Mouse (Mus musculus): Measurements from ENCODE around the gene Troap. TPM values are rescaled to one million over a fixed set of nuclear protein-coding genes. Genes with fewer than 3 reads are reported as not detected.
"Not testable (repeated sequence)": the region's sequence is repeated elsewhere in the genome, so short reads cannot be mapped to it uniquely, and the experiment has no call there.

The Troap gene
- polyA plus RNA-seq, 1 experiment from 2014 or later = 29.2 TPM

GRCm38 (mm10) chr15:99045734-99046133, 28.6 kb upstream of the Troap start:
- H3K4me3 ChIP-seq; H3K9me3 ChIP-seq (replicated peaks); H3K9ac ChIP-seq; H3K27me3 ChIP-seq; H3K36me3 ChIP-seq; H3K27ac ChIP-seq; H3K4me2 ChIP-seq (replicated peaks); ATAC-seq (ENCODE audit: low FRiP score): not testable (repeated sequence)
- 76% methylated on average over 6 of the region's 6 CpGs for WGBS
- peaks cover 14% of the 10 kb centered on the region for H3K4me1 ChIP-seq

DNA sequence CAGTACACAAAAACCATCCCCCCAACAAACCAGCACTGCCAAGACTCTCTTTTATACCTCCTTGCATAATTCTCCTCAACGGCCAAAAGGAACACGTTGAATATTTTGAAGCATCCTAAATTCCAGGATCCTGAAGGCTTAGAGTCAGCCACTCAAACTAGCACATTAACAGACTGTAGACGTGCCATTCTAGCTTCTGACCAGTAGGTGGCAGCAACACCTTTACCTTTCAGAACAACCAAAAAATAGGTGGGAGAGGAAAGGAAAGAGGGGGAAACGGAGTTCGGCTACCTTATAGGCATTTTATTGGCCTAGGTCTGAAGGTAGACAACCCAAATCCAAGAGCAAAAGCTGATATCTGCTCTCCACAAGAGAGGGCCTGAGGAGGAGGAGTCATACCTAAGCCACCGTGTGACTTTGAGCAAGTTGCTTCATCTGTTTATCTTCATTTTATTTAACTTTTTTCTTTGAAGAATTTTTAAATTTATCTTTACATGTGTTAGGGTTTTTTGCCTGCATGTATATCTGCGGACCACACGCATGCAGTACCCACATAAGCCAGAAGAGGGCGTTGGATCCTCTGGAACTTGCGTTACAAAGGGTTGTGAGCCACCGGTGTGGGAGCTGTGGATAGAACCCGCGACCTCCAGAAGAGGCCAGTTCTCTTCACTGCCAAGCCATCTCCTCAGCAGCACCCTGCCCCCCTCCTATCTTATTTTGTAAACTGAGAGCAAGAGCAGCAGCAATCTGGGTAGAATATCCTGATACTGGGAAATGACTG, 24.7 kb upstream of the Troap start:
- no peak overlapping the region for H3K4me3 ChIP-seq
- H3K9me3 ChIP-seq (replicated peaks) = no peaks in the 10 kb centered on the region
- no peak overlapping the region for H3K27ac ChIP-seq
- 32% methylated on average over 13 of the region's 13 CpGs for WGBS
- H3K9ac ChIP-seq = no peak overlapping the region
- ATAC-seq (ENCODE audit: low FRiP score) = no peak
- H3K4me2 ChIP-seq (replicated peaks) = no peak overlapping the region
- peaks cover 16% of the 10 kb centered on the region for H3K4me1 ChIP-seq
- no peaks in the 10 kb centered on the region for H3K36me3 ChIP-seq
- peaks cover 36% of the 10 kb centered on the region for H3K27me3 ChIP-seq

GRCm38 (mm10) chr15:99053373-99053772, 21.0 kb upstream of the Troap start:
- Histone ChIP-seq H3K4me3 (no peak overlapping the region), H3K9ac (no peak overlapping the region), H3K36me3 (no peaks in the 10 kb centered on the region), H3K4me1 (peaks cover 31% of the 10 kb centered on the region), H3K27ac (no peak overlapping the region), H3K4me2 (replicated peaks) (no peak overlapping the region), H3K9me3 (replicated peaks) (no peaks in the 10 kb centered on the region), H3K27me3 (peaks cover 73% of the 10 kb centered on the region)
- no peak for ATAC-seq (ENCODE audit: low FRiP score)
- 5% methylated on average over 9 of the region's 9 CpGs for WGBS

DNA sequence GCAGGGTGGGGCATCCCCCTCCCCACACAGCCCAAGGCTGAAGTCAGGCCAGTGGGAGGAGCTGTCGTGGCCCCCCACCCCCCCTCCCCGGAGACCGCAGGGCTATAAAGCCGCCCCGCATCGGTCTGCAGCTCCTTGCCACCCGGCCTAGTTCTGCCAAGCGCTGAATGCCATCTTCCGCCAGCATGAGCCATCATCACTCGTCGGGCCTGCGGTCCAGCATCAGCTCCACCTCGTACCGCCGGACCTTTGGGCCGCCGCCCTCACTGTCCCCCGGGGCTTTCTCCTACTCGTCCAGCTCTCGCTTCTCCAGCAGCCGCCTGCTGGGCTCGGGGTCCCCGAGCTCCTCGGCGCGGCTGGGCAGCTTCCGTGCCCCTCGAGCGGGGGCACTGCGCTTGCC, 19.3 kb upstream of the Troap start, which contains the start of gene Prph:
Gene Prph (plus strand): TSS at position 135 of the 400 bp plus-strand sequence.
- Histone ChIP-seq H3K27me3 (peaks cover 88% of the 10 kb centered on the region), H3K4me1 (peaks cover 31% of the 10 kb centered on the region), H3K36me3 (no peaks in the 10 kb centered on the region), H3K9me3 (replicated peaks) (no peaks in the 10 kb centered on the region), H3K4me3 (peak within 1 kb of the TSS; percentile 35), H3K9ac (peak within 1 kb of the TSS; percentile 42), H3K27ac (no peak within 1 kb of the TSS), H3K4me2 (replicated peaks) (peak within 1 kb of the TSS; percentile 56)
- WGBS = 2% methylated on average over 28 of the region's 30 CpGs
- ATAC-seq (ENCODE audit: low FRiP score) = no peak

- Histone ChIP-seq H3K9ac (peak overlapping the region; percentile 42), H3K9me3 (replicated peaks) (no peaks in the 10 kb centered on the region), H3K27me3 (peaks cover 85% of the 10 kb centered on the region), H3K4me2 (replicated peaks) (peak overlapping the region; percentile 56), H3K36me3 (no peaks in the 10 kb centered on the region), H3K27ac (no peak overlapping the region), H3K4me3 (peak overlapping the region; percentile 35), H3K4me1 (peaks cover 31% of the 10 kb centered on the region)
- no peak for ATAC-seq (ENCODE audit: low FRiP score)
- under 1% methylated on average over 30 of the region's 37 CpGs for WGBS
Observed at GRCm38 (mm10) chr15:99055511-99055961, 18.8 kb upstream of the Troap start.

DNA sequence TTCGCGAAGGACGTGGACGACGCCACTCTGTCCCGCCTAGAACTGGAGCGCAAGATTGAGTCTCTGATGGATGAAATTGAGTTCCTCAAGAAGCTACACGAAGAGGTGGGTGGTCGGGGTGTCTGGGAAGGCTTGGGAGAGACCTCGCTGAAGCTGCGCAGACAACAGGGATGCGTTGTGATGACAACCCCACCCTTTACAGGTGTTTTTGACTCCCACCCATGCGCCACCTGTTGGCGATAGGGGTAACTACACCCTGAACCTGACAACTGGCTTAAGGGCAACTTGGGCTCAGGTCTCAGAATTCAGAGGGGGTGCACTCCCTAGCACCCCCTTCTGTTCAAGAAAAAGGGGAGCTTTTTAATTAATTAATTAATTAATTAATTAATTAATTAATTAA, 18.0 kb upstream of the Troap start:
- H3K4me2 ChIP-seq (replicated peaks) = peak overlapping the region; percentile 56
- H3K9ac ChIP-seq = no peak overlapping the region
- H3K27ac ChIP-seq = no peak overlapping the region
- peaks cover 85% of the 10 kb centered on the region for H3K27me3 ChIP-seq
- H3K36me3 ChIP-seq = no peaks in the 10 kb centered on the region
- no peak for ATAC-seq (ENCODE audit: low FRiP score)
- H3K9me3 ChIP-seq (replicated peaks) = no peaks in the 10 kb centered on the region
- H3K4me3 ChIP-seq = peak overlapping the region; percentile 35; the same call in 1 of the 2 replicates
- peaks cover 31% of the 10 kb centered on the region for H3K4me1 ChIP-seq
- WGBS = 9% methylated on average over 14 of the region's 14 CpGs

DNA sequence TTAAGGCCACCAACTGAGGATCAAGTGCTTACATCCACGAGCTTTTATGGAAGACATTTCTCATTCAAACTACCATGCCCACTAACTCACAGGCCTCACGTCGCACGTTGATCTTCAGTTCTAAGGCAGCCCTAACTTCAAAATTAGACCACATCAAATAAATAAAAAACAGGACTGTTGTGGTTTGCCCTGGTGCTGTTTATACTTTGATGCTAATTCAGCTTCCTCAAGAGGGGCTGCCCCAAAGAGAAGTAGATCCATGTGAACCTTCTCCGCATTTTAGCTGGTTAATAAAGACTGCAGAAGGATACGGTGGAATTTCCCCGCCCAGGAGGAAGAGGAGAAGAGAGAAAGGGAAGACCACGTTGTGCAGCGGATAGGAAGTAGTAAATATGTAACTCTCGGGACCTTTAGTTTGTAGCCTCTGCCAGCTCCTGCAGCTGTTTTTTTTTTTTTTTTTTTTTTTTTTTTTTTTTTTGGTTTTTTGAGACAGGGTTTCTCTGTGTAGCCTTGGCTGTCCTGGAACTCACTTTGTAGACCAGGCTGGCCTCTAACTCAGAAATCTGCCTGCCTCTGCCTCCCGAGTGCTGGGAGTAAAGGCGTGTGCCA, 8.7 kb upstream of the Troap start:
- Histone ChIP-seq H3K9me3 (replicated peaks) (no peaks in the 10 kb centered on the region), H3K4me3 (no peak overlapping the region), H3K27me3 (peaks cover 13% of the 10 kb centered on the region), H3K36me3 (no peaks in the 10 kb centered on the region), H3K4me1 (no peaks in the 10 kb centered on the region), H3K4me2 (replicated peaks) (no peak overlapping the region), H3K27ac (no peak overlapping the region), H3K9ac (no peak overlapping the region)
- WGBS = 76% methylated on average over 12 of the region's 12 CpGs
- ATAC-seq (ENCODE audit: low FRiP score) = no peak

- Histone ChIP-seq H3K4me1 (peaks cover 15% of the 10 kb centered on the region), H3K36me3 (peaks cover 5% of the 10 kb centered on the region; the same call in 1 of the 2 replicates), H3K4me3 (no peak overlapping the region), H3K9ac (no peak overlapping the region), H3K4me2 (replicated peaks) (no peak overlapping the region), H3K9me3 (replicated peaks) (no peaks in the 10 kb centered on the region), H3K27ac (no peak overlapping the region), H3K27me3 (no peaks in the 10 kb centered on the region)
- WGBS = 86% methylated on average over 1 of the region's 1 CpGs
- no peak for ATAC-seq (ENCODE audit: low FRiP score)
Observed at GRCm38 (mm10) chr15:99071988-99072387, 2.4 kb upstream of the Troap start.

- H3K4me1 ChIP-seq = peaks cover 22% of the 10 kb centered on the region
- under 1% methylated on average over 44 of the region's 44 CpGs for WGBS
- peak; percentile 98 for ATAC-seq (ENCODE audit: low FRiP score)
- peak overlapping the region; percentile 97 for H3K27ac ChIP-seq
- H3K4me3 ChIP-seq = peak overlapping the region; percentile 53
- peak overlapping the region; percentile 78 for H3K9ac ChIP-seq
- peaks cover 15% of the 10 kb centered on the region for H3K36me3 ChIP-seq
- no peaks in the 10 kb centered on the region for H3K27me3 ChIP-seq
- H3K4me2 ChIP-seq (replicated peaks) = peak overlapping the region; percentile 82
- no peaks in the 10 kb centered on the region for H3K9me3 ChIP-seq (replicated peaks)
Observed at GRCm38 (mm10) chr15:99074600-99075333, 392 bp downstream of the Troap start.

GRCm38 (mm10) chr15:99076011-99076410, 1.6 kb downstream of the Troap start:
- ATAC-seq (ENCODE audit: low FRiP score); H3K27ac ChIP-seq; H3K9ac ChIP-seq; H3K9me3 ChIP-seq (replicated peaks); H3K27me3 ChIP-seq: not testable (repeated sequence)
- peak overlapping the region; percentile 76 for H3K4me2 ChIP-seq (replicated peaks)
- WGBS = 95% methylated on average over 3 of the region's 3 CpGs
- peaks cover 22% of the 10 kb centered on the region for H3K4me1 ChIP-seq
- peak overlapping the region; percentile 53; the same call in 1 of the 2 replicates for H3K4me3 ChIP-seq
- peaks cover 22% of the 10 kb centered on the region for H3K36me3 ChIP-seq

- Histone ChIP-seq H3K36me3 (peaks cover 41% of the 10 kb centered on the region), H3K4me1 (peaks cover 22% of the 10 kb centered on the region), H3K27me3 (peaks cover 4% of the 10 kb centered on the region; the same call in 1 of the 2 replicates), H3K9me3 (replicated peaks) (no peaks in the 10 kb centered on the region), H3K9ac (no peak overlapping the region), H3K4me3 (no peak overlapping the region), H3K27ac (no peak overlapping the region), H3K4me2 (replicated peaks) (no peak overlapping the region)
- ATAC-seq (ENCODE audit: low FRiP score) = no peak
- WGBS = 81% methylated on average over 15 of the region's 15 CpGs
Observed at GRCm38 (mm10) chr15:99078181-99078910, 4.0 kb downstream of the Troap start.

All from hindbrain, embryonic 12.5 days (tissue).